Mouse (Mus musculus): ENCODE data around the gene Otos. TPM values are rescaled to one million over a fixed set of nuclear protein-coding genes. Genes with fewer than 3 reads are reported as not detected.

Otos gene
- total and polyA plus RNA-seq, 2 experiments from 2014 or later = 0.88 TPM; not detected in 1

- Histone ChIP-seq H3K27me3 (ENCODE audit: insufficient read depth, low read length) (no peaks in the 10 kb centered on the region), H3K9ac (replicated peaks; ENCODE audit: low read length) (no peak overlapping the region), H3K4me1 (ENCODE audit: insufficient read depth, low read length) (0 out of 2 replicates have a peak, but pooled peaks cover 7% of the 10 kb centered on the region), H3K4me2 (ENCODE audit: low read depth, low read length) (no peak overlapping the region), H3K36me3 (ENCODE audit: insufficient read depth, low read length) (peaks cover 21% of the 10 kb centered on the region), H3K9me3 (ENCODE audit: low read length) (no peaks in the 10 kb centered on the region), H3K27ac (peak overlapping the region; percentile 56; the same call in 1 of the 2 replicates), H3K4me3 (ENCODE audit: low read length) (no peak overlapping the region)
- TF ChIP-seq CTCF (IDR thresholded peaks at IDR 0.05; ENCODE audit: low read depth) = no peak
- 77% methylated on average over 8 of the region's 8 CpGs for WGBS
- DNase-seq (ENCODE audit: low spot score) (no peak), ATAC-seq (no peak)
Observed at GRCm38 (mm10) chr1:92636015-92636414, 12.6 kb downstream of the Otos start.

GRCm38 (mm10) chr1:92634976-92635599 lies 13.6 kb downstream of the Otos start:
- Histone ChIP-seq H3K4me3 (ENCODE audit: low read length) (no peak overlapping the region), H3K9me3 (ENCODE audit: low read length) (no peaks in the 10 kb centered on the region), H3K9ac (replicated peaks; ENCODE audit: low read length) (no peak overlapping the region), H3K4me2 (ENCODE audit: low read depth, low read length) (no peak overlapping the region), H3K36me3 (ENCODE audit: insufficient read depth, low read length) (peaks cover 21% of the 10 kb centered on the region), H3K27me3 (ENCODE audit: insufficient read depth, low read length) (no peaks in the 10 kb centered on the region), H3K27ac (peak overlapping the region; percentile 56; the same call in 1 of the 2 replicates), H3K4me1 (ENCODE audit: insufficient read depth, low read length) (0 out of 2 replicates have a peak, but pooled peaks cover 1% of the 10 kb centered on the region)
- TF ChIP-seq CTCF (IDR thresholded peaks at IDR 0.05; ENCODE audit: low read depth) = no peak
- 34% methylated on average over 4 of the region's 4 CpGs for WGBS
- DNase-seq (ENCODE audit: low spot score) (peak; percentile 56), ATAC-seq (peak; percentile 86)

DNA sequence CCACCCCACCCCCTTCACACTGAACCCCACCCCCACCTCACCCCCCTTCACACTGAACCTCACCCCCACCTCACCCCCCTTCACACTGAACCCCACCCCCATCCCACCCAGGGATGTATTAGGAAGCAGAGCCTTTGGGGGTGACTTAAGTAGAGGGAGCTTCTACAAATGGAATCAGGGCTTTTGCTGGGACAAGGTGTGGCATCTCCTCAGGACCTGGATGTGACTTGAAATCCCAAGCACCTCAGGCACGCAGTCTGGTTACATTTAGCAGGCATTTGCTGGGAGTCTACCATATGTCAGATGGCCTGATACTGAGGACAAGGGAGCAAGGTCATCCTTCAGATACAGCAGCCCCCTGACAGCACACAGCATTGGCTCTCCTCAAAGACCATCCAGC lies 14.1 kb downstream of the Otos start:
- Histone ChIP-seq H3K9ac (replicated peaks; ENCODE audit: low read length) (no peak overlapping the region), H3K27me3 (ENCODE audit: insufficient read depth, low read length) (no peaks in the 10 kb centered on the region), H3K4me3 (ENCODE audit: low read length) (no peak overlapping the region), H3K9me3 (ENCODE audit: low read length) (no peaks in the 10 kb centered on the region), H3K4me2 (ENCODE audit: low read depth, low read length) (no peak overlapping the region), H3K27ac (peak overlapping the region; percentile 56; the same call in 1 of the 2 replicates), H3K36me3 (ENCODE audit: insufficient read depth, low read length) (peaks cover 21% of the 10 kb centered on the region), H3K4me1 (ENCODE audit: insufficient read depth, low read length) (no peaks in the 10 kb centered on the region)
- no peak for DNase-seq (ENCODE audit: low spot score)
- 29% methylated on average over 1 of the region's 1 CpGs for WGBS
- TF ChIP-seq CTCF (IDR thresholded peaks at IDR 0.05; ENCODE audit: low read depth) = no peak
- no peak for ATAC-seq

- no peaks in the 10 kb centered on the region for H3K4me1 ChIP-seq (ENCODE audit: insufficient read depth, low read length)
- no peak for TF ChIP-seq CTCF (IDR thresholded peaks at IDR 0.05; ENCODE audit: low read depth)
- H3K9me3 ChIP-seq (ENCODE audit: low read length) = no peaks in the 10 kb centered on the region
- DNase-seq (ENCODE audit: low spot score) = no peak
- H3K27me3 ChIP-seq (ENCODE audit: insufficient read depth, low read length) = no peaks in the 10 kb centered on the region
- H3K9ac ChIP-seq (replicated peaks; ENCODE audit: low read length) = no peak overlapping the region
- no peak overlapping the region for H3K27ac ChIP-seq
- WGBS = 83% methylated on average over 8 of the region's 8 CpGs
- no peak overlapping the region for H3K4me2 ChIP-seq (ENCODE audit: low read depth, low read length)
- H3K36me3 ChIP-seq (ENCODE audit: insufficient read depth, low read length) = peaks cover 21% of the 10 kb centered on the region
- no peak for ATAC-seq
- no peak overlapping the region for H3K4me3 ChIP-seq (ENCODE audit: low read length)
Observed at GRCm38 (mm10) chr1:92633726-92634125, 14.9 kb downstream of the Otos start.

GRCm38 (mm10) chr1:92632948-92633347 lies 15.7 kb downstream of the Otos start:
- 76% methylated on average over 6 of the region's 6 CpGs for WGBS
- no peaks in the 10 kb centered on the region for H3K27me3 ChIP-seq (ENCODE audit: insufficient read depth, low read length)
- H3K27ac ChIP-seq = no peak overlapping the region
- no peaks in the 10 kb centered on the region for H3K4me1 ChIP-seq (ENCODE audit: insufficient read depth, low read length)
- TF ChIP-seq CTCF (IDR thresholded peaks at IDR 0.05; ENCODE audit: low read depth) = no peak
- H3K4me3 ChIP-seq (ENCODE audit: low read length) = no peak overlapping the region
- no peaks in the 10 kb centered on the region for H3K9me3 ChIP-seq (ENCODE audit: low read length)
- peaks cover 13% of the 10 kb centered on the region for H3K36me3 ChIP-seq (ENCODE audit: insufficient read depth, low read length)
- no peak overlapping the region for H3K4me2 ChIP-seq (ENCODE audit: low read depth, low read length)
- DNase-seq (ENCODE audit: low spot score) = no peak
- no peak for ATAC-seq
- H3K9ac ChIP-seq (replicated peaks; ENCODE audit: low read length) = no peak overlapping the region

GRCm38 (mm10) chr1:92632196-92632595 lies 16.4 kb downstream of the Otos start:
- H3K27ac ChIP-seq = no peak overlapping the region
- no peak for TF ChIP-seq CTCF (IDR thresholded peaks at IDR 0.05; ENCODE audit: low read depth)
- no peaks in the 10 kb centered on the region for H3K9me3 ChIP-seq (ENCODE audit: low read length)
- no peak for DNase-seq (ENCODE audit: low spot score)
- H3K4me3 ChIP-seq (ENCODE audit: low read length) = no peak overlapping the region
- ATAC-seq = no peak
- WGBS = 76% methylated on average over 5 of the region's 5 CpGs
- no peaks in the 10 kb centered on the region for H3K27me3 ChIP-seq (ENCODE audit: insufficient read depth, low read length)
- no peaks in the 10 kb centered on the region for H3K4me1 ChIP-seq (ENCODE audit: insufficient read depth, low read length)
- no peak overlapping the region for H3K4me2 ChIP-seq (ENCODE audit: low read depth, low read length)
- H3K36me3 ChIP-seq (ENCODE audit: insufficient read depth, low read length) = peaks cover 7% of the 10 kb centered on the region; the same call in 1 of the 2 replicates
- H3K9ac ChIP-seq (replicated peaks; ENCODE audit: low read length) = no peak overlapping the region

- Histone ChIP-seq H3K9ac (replicated peaks; ENCODE audit: low read length) (no peak overlapping the region), H3K27me3 (ENCODE audit: insufficient read depth, low read length) (no peaks in the 10 kb centered on the region), H3K4me3 (ENCODE audit: low read length) (no peak overlapping the region), H3K36me3 (ENCODE audit: insufficient read depth, low read length) (no peaks in the 10 kb centered on the region), H3K27ac (no peak overlapping the region), H3K9me3 (ENCODE audit: low read length) (no peaks in the 10 kb centered on the region), H3K4me2 (ENCODE audit: low read depth, low read length) (no peak overlapping the region), H3K4me1 (ENCODE audit: insufficient read depth, low read length) (no peaks in the 10 kb centered on the region)
- 51% methylated on average over 4 of the region's 4 CpGs for WGBS
- no peak for TF ChIP-seq CTCF (IDR thresholded peaks at IDR 0.05; ENCODE audit: low read depth)
- ATAC-seq (no peak), DNase-seq (ENCODE audit: low spot score) (no peak)
Observed at GRCm38 (mm10) chr1:92628227-92628626, 20.4 kb downstream of the Otos start.

All from hindbrain, postnatal 0 days (tissue).